Mouse (Mus musculus) gastrocnemius, adult 8-10 months (tissue): Measurements from ENCODE around the gene Kidins220. TPM values are rescaled to one million over a fixed set of nuclear protein-coding genes. Genes with fewer than 3 reads are reported as not detected.

Experiments used
- DNase-seq, 2 experiments: peaks; one replicate each; pipeline ENCODE4 v3.0.0; 2022; ENCODE audit warnings: low spot score in 2 of 2
- total RNA-seq, 4 experiments: library from RNA; stranded (reverse); gene quantifications; 2 replicates each; pipeline ENCODE4 v1.2.4; 2022

Gene Kidins220
- total RNA-seq, 4 experiments from 2014 or later: 43.2 to 50.6 (median 45.3) TPM

DNA sequence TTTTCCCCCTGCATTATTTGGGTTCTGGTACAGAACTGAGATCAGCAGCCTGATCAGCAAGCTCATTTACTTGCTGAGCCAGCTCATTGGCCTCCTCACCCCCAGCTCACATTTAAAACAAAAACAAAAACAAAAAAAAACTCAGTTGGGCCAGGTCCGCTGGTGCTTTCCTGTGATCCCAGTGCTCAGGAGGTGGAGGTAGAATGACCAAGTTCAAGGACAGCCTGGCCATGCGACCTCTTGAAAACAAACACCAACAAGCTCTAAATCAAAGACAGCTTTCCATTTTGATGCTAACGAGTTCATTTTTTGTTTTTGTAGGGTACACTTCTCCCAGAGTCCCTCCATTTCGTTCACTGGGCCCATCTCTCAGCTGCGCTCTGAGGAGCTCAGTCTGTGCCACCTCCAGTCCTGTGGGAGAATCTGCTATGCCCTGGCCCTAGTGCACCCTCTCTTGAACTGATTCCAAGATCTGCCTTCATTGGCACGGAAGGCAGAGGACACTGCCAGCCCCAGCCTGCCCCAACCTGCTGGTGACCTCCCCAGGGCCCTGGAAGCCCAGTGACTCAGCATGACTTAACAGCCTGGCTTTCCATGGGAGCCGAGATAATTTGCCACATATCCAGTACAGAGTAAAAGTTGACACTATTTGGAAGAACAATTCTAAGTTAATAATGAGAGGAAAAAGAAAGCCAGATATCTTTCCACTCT lies 135.4 kb downstream of the Kidins220 start:
- DNase-seq: no peak

DNA sequence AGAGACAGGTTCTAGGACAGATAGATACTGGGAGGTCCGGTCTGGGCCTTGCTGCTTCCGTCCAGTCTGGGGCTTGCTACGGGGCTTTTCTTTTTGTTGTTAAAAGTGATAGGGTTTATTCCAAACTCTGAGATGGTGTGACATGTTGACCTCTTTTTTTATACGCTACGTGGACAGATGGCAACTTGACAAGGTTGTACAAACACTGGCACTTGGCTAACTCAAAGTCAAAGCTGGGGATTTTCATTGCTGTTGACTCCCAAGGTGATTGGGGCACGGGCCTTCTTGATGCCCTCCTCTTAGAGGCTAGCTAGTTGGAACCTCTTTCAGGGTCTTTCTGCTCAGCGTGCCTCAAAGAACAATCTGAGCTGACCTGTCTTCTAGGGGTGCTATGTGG lies 136.0 kb downstream of the Kidins220 start:
- DNase-seq: no peak

Other genes with a start within 250 kb of the Kidins220 start
- 1 to 10 TPM in 2 of 4 experiments, under 1 TPM in 2; 0.73 to 1.4 (median 1.2) TPM for gene Mboat2, start 144.0 kb upstream of the Kidins220 start, total RNA-seq
- 1 to 10 TPM; 1.1 to 1.8 (median 1.3) TPM for gene Id2, start 122.2 kb downstream of the Kidins220 start, total RNA-seq